Mouse (Mus musculus) testis, adult 2 months (tissue): ENCODE measurements at regions not wholly inside any gene's neighbourhood (a gene's known extent, or its start where the extent isn't known, plus 50 kb on each side); places are given as distances from the start of the nearest gene placed in this dataset.

ENCODE experiments used
- CTCF ChIP-seq: fragments of 200-500 bp; IDR thresholded peaks from 2 replicates; pipeline ENCODE4 v1.5.1; 2012; ENCODE audit warnings: low read depth, mild to moderate bottlenecking, inconsistent platforms, low read length, moderate library complexity; ENCODE audit not compliant: control insufficient read depth, insufficient read depth, insufficient replicate concordance
- POLR2A ChIP-seq: fragments of 200-500 bp; IDR thresholded peaks from 2 replicates; pipeline ENCODE4 v1.6.1; 2012; ENCODE audit warnings: low read depth, mild to moderate bottlenecking, inconsistent platforms, low read length, moderate library complexity; ENCODE audit not compliant: control insufficient read depth

- TF ChIP-seq CTCF (no peak), POLR2A (no peak)
Observed at GRCm38 (mm10) chr8:17909316-17909715, 1068.7 kb downstream of the Defb40 start.
